Mouse (Mus musculus): ENCODE measurements around the gene 1700011L22Rik. TPM values are rescaled to one million over a fixed set of nuclear protein-coding genes. Genes with fewer than 3 reads are reported as not detected.

1700011L22Rik gene
- polyA plus RNA-seq (2012; ENCODE audit: insufficient read depth, low replicate concordance) = not detected in 2 replicates

DNA sequence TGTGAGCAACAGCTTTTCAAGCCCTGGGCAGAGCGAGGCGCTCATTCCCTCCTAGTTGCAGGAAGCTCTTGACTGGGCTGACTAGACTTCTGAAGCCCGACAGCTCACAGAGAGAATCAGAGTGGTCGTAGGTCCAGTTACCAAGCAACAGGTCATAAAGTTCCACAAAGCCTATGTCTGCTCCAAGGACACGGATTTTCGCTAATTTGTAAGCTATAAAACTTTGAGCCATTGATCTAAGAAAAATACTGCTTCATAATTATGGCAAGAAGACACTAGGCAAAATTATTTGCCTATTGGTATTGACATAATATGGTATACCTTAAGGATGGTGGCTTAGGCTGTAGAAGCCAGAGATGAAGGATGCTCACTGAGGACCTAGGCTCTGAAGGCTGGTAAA lies at the start of gene 1700011L22Rik:
TSS of gene 1700011L22Rik (minus strand) at position 101 of the 400 bp plus-strand sequence.
- no peak for TF ChIP-seq GATA1 (IDR thresholded peaks at IDR 0.05; ENCODE audit: borderline replicate concordance, low read length)
- no peak for TF ChIP-seq FLI1 (IDR thresholded peaks at IDR 0.05; ENCODE audit: low read length)
- no peaks in the 10 kb centered on the region for H3K4me1 ChIP-seq
- H3K27me3 ChIP-seq (replicated peaks) = no peaks in the 10 kb centered on the region
- H3K4me3 ChIP-seq (replicated peaks) = no peak within 1 kb of the TSS
- no peaks in the 10 kb centered on the region for H3K36me3 ChIP-seq (replicated peaks; ENCODE audit: low read length)
- peaks cover 15% of the 10 kb centered on the region for H3K9me3 ChIP-seq

DNA sequence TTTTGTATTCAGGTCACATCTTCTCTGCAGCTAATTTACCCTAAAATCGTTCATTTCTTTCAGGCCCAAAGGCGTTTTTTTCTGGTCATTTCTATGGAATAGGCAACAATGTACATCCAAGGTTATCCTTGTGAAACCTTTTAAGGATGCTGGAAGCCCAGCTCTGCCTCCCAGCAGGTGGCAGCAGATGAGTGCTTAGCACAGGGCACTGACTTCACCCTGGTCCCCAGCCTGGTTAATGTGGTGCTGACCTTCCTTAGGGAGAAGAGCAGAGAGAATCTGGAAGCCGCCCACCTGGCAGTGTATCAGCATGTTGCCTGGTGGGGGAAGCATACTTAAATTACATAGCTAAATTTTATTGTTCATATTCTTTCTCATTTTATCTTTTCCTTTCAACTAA lies 49.4 kb upstream of the 1700011L22Rik start:
- H3K4me3 ChIP-seq (replicated peaks) = no peak overlapping the region
- H3K36me3 ChIP-seq (replicated peaks; ENCODE audit: low read length) = no peaks in the 10 kb centered on the region
- no peaks in the 10 kb centered on the region for H3K9me3 ChIP-seq
- H3K4me1 ChIP-seq = peaks cover 35% of the 10 kb centered on the region
- H3K27me3 ChIP-seq (replicated peaks) = no peaks in the 10 kb centered on the region
- TF ChIP-seq FLI1 (IDR thresholded peaks at IDR 0.05; ENCODE audit: low read length) = no peak
- no peak for TF ChIP-seq GATA1 (IDR thresholded peaks at IDR 0.05; ENCODE audit: borderline replicate concordance, low read length)

DNA sequence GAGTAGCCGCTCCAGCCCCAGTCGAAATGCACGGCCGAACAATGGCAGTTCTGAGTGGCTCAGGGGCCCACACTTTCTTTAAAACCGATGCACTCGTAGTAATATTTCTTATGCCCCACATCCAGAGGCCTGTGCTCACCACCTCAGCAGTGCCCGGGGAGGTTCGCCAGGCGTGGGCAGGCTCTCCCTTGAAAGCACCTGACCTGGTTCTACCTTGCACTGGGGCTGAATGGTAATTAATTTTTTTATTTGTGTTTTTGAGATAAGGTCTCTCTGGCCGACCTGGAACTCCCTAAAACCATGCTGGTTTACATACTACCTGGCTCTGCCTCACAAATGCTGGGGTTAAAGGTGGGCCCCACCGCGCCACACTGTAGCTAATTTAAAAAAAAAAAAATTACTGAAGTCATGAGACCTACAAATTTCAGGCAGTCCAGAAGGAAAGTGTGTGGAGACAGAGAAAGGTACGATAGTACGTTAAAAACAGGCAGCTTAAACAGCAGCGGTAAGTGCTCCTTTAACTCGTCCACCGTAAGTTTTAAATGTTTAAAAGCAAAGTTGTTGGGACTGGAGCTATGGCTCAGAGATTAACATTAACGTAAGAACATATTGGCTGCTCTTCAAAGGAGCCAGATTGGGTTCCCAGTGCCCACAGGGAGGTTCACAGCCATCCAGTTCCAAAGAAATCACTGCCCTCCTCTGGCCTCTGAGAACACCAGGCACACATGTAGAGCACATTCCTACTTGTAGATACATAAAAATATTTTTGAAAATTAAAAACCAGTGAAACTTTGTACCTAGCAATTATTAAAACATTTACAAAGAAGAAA lies 47.1 kb upstream of the 1700011L22Rik start:
- Histone ChIP-seq H3K27me3 (replicated peaks) (no peaks in the 10 kb centered on the region), H3K9me3 (no peaks in the 10 kb centered on the region), H3K36me3 (replicated peaks; ENCODE audit: low read length) (no peaks in the 10 kb centered on the region), H3K4me1 (peaks cover 33% of the 10 kb centered on the region), H3K4me3 (replicated peaks) (peak overlapping the region; percentile 96)
- no peak for TF ChIP-seq GATA1 (IDR thresholded peaks at IDR 0.05; ENCODE audit: borderline replicate concordance, low read length)
- TF ChIP-seq FLI1 (IDR thresholded peaks at IDR 0.05; ENCODE audit: low read length) = no peak

DNA sequence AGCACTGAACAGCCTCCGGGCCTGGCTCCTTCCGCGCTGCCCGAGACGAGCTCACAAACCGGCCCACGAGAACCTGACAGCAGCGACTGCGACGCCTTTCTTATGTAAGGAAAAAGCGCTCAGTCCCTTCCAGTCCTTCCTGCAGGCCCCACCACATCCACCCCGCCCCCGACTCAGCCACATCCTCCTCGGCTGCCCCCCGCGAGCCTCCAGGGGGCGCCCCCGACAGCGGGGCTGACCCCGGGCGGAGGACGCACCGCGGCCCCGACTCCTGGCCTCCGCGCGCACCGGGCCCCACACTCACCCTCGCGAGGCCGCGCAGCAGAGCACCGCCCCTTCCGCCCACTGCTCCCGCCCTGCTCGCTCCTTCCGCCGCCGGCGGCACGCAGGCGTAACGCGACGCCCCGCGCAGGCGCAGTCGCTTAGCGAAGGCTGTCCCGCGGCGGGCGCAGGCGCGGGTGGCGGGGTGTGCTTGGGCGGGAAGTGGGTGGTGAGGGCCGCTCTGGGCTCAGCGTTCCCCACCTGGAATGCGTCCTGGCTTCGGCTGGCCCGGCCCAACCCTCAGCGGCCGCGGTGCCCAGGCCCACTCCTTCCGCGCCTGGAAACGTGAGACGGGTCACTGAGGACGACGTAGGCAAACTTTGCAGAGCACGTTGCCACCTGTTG lies 46.4 kb upstream of the 1700011L22Rik start, which contains the start of gene Mmaa:
TSS of gene Mmaa (minus strand) at position 328 of the 666 bp plus-strand sequence.
- TF ChIP-seq FLI1 (IDR thresholded peaks at IDR 0.05; ENCODE audit: low read length) (peak; percentile 46; the same call in 1 of the 2 replicates), GATA1 (IDR thresholded peaks at IDR 0.05; ENCODE audit: borderline replicate concordance, low read length) (no peak)
- peak within 1 kb of the TSS; percentile 96 for H3K4me3 ChIP-seq (replicated peaks)
- no peaks in the 10 kb centered on the region for H3K36me3 ChIP-seq (replicated peaks; ENCODE audit: low read length)
- no peaks in the 10 kb centered on the region for H3K9me3 ChIP-seq
- no peaks in the 10 kb centered on the region for H3K27me3 ChIP-seq (replicated peaks)
- peaks cover 32% of the 10 kb centered on the region for H3K4me1 ChIP-seq

DNA sequence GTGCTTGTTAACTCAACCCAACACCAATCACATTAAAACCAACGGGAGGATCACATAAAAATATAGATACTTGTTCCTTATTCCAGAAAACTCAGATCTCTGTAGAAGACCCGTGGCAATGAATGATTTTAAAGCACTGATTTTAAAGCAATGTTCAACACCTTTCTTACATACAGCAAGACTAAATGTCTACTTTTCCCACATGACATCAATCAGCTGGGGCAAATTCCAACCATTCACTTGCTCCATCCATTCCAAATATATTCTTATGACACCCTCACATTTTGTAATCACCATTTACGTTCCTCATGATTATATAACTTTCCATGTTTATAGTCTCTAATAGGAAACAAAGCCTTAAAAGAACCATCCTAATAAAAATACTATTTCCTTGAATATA lies 45.5 kb upstream of the 1700011L22Rik start:
- Histone ChIP-seq H3K36me3 (replicated peaks; ENCODE audit: low read length) (no peaks in the 10 kb centered on the region), H3K4me1 (peaks cover 37% of the 10 kb centered on the region), H3K9me3 (no peaks in the 10 kb centered on the region), H3K4me3 (replicated peaks) (peak overlapping the region; percentile 96), H3K27me3 (replicated peaks) (no peaks in the 10 kb centered on the region)
- no peak for TF ChIP-seq GATA1 (IDR thresholded peaks at IDR 0.05; ENCODE audit: borderline replicate concordance, low read length)
- no peak for TF ChIP-seq FLI1 (IDR thresholded peaks at IDR 0.05; ENCODE audit: low read length)

DNA sequence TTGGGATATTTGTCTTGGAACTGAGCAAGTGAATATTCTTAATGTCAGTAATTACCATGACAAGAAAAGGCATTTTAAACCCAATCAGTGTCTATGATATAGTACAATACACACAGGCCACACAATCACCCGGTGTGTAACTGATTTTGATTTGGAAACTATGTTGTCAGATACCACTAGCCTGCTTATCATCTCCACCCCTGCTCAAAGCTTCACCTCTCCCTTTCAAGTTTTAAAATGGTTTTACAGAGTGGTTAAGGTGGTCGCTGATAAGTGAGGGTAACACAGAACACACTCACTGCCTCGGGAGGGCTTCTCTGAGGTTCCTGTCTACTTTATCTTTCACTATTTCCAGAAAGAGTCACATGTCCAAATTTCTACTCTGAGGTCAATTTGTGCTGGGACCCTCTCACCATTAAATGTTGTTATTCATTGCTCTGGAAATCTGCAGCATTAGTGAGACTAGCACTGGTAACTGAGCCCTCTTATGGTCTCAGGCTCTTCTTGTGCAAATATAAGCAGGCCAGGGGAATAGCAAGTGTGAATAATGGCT lies 44.4 kb upstream of the 1700011L22Rik start:
- H3K4me3 ChIP-seq (replicated peaks) = peak overlapping the region; percentile 19
- peaks cover 41% of the 10 kb centered on the region for H3K4me1 ChIP-seq
- no peak for TF ChIP-seq GATA1 (IDR thresholded peaks at IDR 0.05; ENCODE audit: borderline replicate concordance, low read length)
- TF ChIP-seq FLI1 (IDR thresholded peaks at IDR 0.05; ENCODE audit: low read length) = no peak
- H3K36me3 ChIP-seq (replicated peaks; ENCODE audit: low read length) = no peaks in the 10 kb centered on the region
- no peaks in the 10 kb centered on the region for H3K9me3 ChIP-seq
- no peaks in the 10 kb centered on the region for H3K27me3 ChIP-seq (replicated peaks)

DNA sequence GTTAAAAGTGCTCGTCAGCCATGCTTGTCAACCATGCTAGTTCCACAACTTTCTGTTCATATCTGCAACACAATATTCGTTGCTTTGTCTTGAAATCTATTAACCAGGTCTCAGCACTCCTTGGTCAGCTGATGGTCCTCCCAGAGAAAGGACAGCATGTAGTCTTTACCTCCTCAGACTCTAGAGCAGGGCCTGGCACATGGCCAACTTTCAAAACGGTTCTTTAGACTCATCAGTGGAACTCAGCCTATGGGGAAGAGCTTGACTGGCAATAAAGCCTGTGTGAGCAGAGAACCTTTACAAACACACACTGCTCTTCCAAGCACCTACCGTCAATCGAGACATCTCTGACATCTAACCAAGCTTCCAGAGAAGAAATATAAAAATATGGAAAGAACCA lies 41.2 kb upstream of the 1700011L22Rik start:
- no peaks in the 10 kb centered on the region for H3K36me3 ChIP-seq (replicated peaks; ENCODE audit: low read length)
- H3K27me3 ChIP-seq (replicated peaks) = no peaks in the 10 kb centered on the region
- no peaks in the 10 kb centered on the region for H3K9me3 ChIP-seq
- TF ChIP-seq FLI1 (IDR thresholded peaks at IDR 0.05; ENCODE audit: low read length) (no peak), GATA1 (IDR thresholded peaks at IDR 0.05; ENCODE audit: borderline replicate concordance, low read length) (no peak)
- no peak overlapping the region for H3K4me3 ChIP-seq (replicated peaks)
- peaks cover 30% of the 10 kb centered on the region for H3K4me1 ChIP-seq

DNA sequence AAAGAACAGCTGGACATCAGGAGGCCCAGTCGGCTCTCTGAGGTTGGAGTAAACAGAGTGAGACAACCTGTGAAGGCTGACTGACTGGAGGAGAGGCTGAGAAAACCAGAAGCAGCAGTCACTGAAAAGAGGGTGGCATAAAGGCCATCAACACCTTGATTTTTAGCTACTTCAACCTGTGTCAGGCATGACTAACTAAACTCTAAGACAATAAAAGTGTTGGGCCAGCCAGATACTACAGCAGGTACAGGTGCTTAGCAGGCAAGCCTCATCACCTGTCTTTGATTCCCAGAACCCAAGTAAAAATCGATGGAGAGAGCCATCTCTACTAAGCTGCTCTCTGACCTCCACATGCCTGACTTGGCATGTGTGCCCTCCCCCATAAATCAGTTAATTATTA lies 40.3 kb upstream of the 1700011L22Rik start:
- no peaks in the 10 kb centered on the region for H3K9me3 ChIP-seq
- TF ChIP-seq GATA1 (IDR thresholded peaks at IDR 0.05; ENCODE audit: borderline replicate concordance, low read length) = no peak
- TF ChIP-seq FLI1 (IDR thresholded peaks at IDR 0.05; ENCODE audit: low read length) = no peak
- no peaks in the 10 kb centered on the region for H3K27me3 ChIP-seq (replicated peaks)
- H3K4me3 ChIP-seq (replicated peaks) = no peak overlapping the region
- H3K4me1 ChIP-seq = peaks cover 29% of the 10 kb centered on the region
- H3K36me3 ChIP-seq (replicated peaks; ENCODE audit: low read length) = peaks cover 2% of the 10 kb centered on the region

DNA sequence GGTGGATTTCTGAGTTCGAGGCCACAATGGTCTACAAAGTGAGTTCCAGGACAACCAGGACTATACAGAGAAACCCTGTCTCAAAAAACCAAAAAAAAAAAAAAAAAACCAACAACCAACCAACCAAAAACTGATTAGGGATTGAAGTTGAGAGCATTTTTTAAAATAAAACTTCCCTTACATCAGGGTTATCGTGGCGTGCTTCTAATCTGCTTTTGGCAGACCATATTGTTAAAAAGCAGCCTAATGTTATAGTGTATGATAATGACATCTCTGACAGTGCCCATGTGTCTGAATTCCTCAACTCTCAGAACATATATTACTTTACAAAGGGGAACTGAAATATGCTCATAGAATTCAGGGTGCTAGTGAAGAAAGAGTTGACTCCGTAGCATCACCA lies 39.9 kb upstream of the 1700011L22Rik start:
- peaks cover 24% of the 10 kb centered on the region for H3K4me1 ChIP-seq
- H3K27me3 ChIP-seq (replicated peaks) = no peaks in the 10 kb centered on the region
- no peak overlapping the region for H3K4me3 ChIP-seq (replicated peaks)
- H3K9me3 ChIP-seq = no peaks in the 10 kb centered on the region
- H3K36me3 ChIP-seq (replicated peaks; ENCODE audit: low read length) = peaks cover 6% of the 10 kb centered on the region
- TF ChIP-seq FLI1 (IDR thresholded peaks at IDR 0.05; ENCODE audit: low read length) (no peak), GATA1 (IDR thresholded peaks at IDR 0.05; ENCODE audit: borderline replicate concordance, low read length) (no peak)
